Mouse (Mus musculus) heart, embryonic 14.5 days (tissue): ENCODE results near the gene Gmpr. TPM values are rescaled to one million over a fixed set of nuclear protein-coding genes. Genes with fewer than 3 reads are reported as not detected.

ENCODE experiments used
- ATAC-seq: fragments of 200-750 bp; cut with Nextera tagmentation; 2 replicates; pipeline ENCODE4 v1.8.0; 2017; ENCODE audit warnings: low read depth, moderate TSS enrichment; ENCODE audit not compliant: insufficient number of reproducible peaks, insufficient read depth, low FRiP score
- H3K27ac ChIP-seq, 2 experiments: fragments of 200-500 bp in 1 of 2; fragments of 300-500 bp in 1 of 2; sonication (generic) in 1 of 2; replicated peaks in 1 of 2; 2 replicates each; pipeline ENCODE4 v1.5.1; 2012 to 2014; ENCODE audit warnings: low read depth in 2 of 2, low read length in 2 of 2, control low read depth in 1 of 2, mild to moderate bottlenecking in 1 of 2, mixed read lengths in 1 of 2; ENCODE audit not compliant: control insufficient read depth in 1 of 2, insufficient read depth in 1 of 2
- H3K27me3 ChIP-seq: fragments of 300-500 bp; sonication (generic); 2 replicates; pipeline ENCODE4 v1.6.1; 2014; ENCODE audit warnings: mild to moderate bottlenecking, low read length, control low read depth; ENCODE audit not compliant: control insufficient read depth, insufficient read depth
- H3K36me3 ChIP-seq: fragments of 300-500 bp; sonication (generic); 2 replicates; pipeline ENCODE4 v1.6.1; 2014; ENCODE audit warnings: mild to moderate bottlenecking, control low read depth, low read length, mixed read lengths; ENCODE audit not compliant: control insufficient read depth, insufficient read depth
- H3K4me1 ChIP-seq, 2 experiments: fragments of 200-500 bp in 1 of 2; fragments of 300-500 bp in 1 of 2; sonication (generic) in 1 of 2; 2 replicates each; pipeline ENCODE4 v1.6.1; 2012 to 2014; ENCODE audit warnings: low read length in 2 of 2, control low read depth in 1 of 2, mixed read lengths in 1 of 2; ENCODE audit not compliant: control insufficient read depth in 2 of 2, insufficient read depth in 2 of 2
- H3K4me2 ChIP-seq: fragments of 300-500 bp; sonication (generic); 2 replicates; pipeline ENCODE4 v1.6.1; 2014; ENCODE audit warnings: mild to moderate bottlenecking, low read length
- H3K4me3 ChIP-seq, 2 experiments: fragments of 200-500 bp in 1 of 2; fragments of 300-500 bp in 1 of 2; sonication (generic) in 1 of 2; 2 replicates each; pipeline ENCODE4 v1.5.1; 2012 to 2014; ENCODE audit warnings: low read length in 2 of 2, mild to moderate bottlenecking in 2 of 2, control low read depth in 1 of 2, low read depth in 1 of 2, moderate library complexity in 1 of 2; ENCODE audit not compliant: control insufficient read depth in 1 of 2, insufficient read depth in 1 of 2
- H3K9ac ChIP-seq: fragments of 300-500 bp; sonication (generic); 2 replicates; pipeline ENCODE4 v1.6.1; 2014; ENCODE audit warnings: mild to moderate bottlenecking, low read length
- H3K9me3 ChIP-seq: fragments of 300-500 bp; sonication (generic); 2 replicates; pipeline ENCODE4 v1.6.1; 2016; ENCODE audit warnings: low read length, control low read depth; ENCODE audit not compliant: control insufficient read depth
- WGBS: fragments of 180-500 bp; shearing (Covaris S2); extraction: QIAGEN DNeasy Blood & Tissue Kit; methylation state at CpG from one replicate; pipeline ENCODE4 v1.1.7; 2014; 5-methylcytosine and 5-hydroxymethylcytosine counted together
- polyA plus RNA-seq: library from polyadenylated mRNA; unstranded; fragments of >200 nt; fragmentation: Nextera tagmentation; extraction: Ambion mirVana; gene quantifications from 2 replicates; pipeline ENCODE4 v1.2.1, GENCODE M21; 2014

Gmpr gene
- polyA plus RNA-seq, 1 experiment from 2014 or later: 202 TPM

GRCm38 (mm10) chr13:45486598-45486997 lies 20.6 kb upstream of the Gmpr start:
- WGBS: 24% methylated on average over 2 of the region's 2 CpGs
- Histone ChIP-seq H3K27me3 (no peaks in the 10 kb centered on the region), H3K9ac (no peak overlapping the region), H3K4me2 (no peak overlapping the region), H3K4me1 (peaks cover 7 to 20% of the 10 kb centered on the region in 2 experiments), H3K9me3 (no peaks in the 10 kb centered on the region), H3K4me3 (no peak overlapping the region), H3K36me3 (no peaks in the 10 kb centered on the region), H3K27ac (peak overlapping the region; percentile 67 to 79)
- peak; percentile 86 for ATAC-seq

- Histone ChIP-seq H3K27me3 (no peaks in the 10 kb centered on the region), H3K27ac (no peak overlapping the region), H3K9me3 (no peaks in the 10 kb centered on the region), H3K9ac (no peak overlapping the region), H3K4me1 (peaks cover 5 to 10% of the 10 kb centered on the region in 2 experiments; a peak in 2 of 4 replicates), H3K4me2 (no peak overlapping the region), H3K4me3 (no peak overlapping the region), H3K36me3 (no peaks in the 10 kb centered on the region)
- 90% methylated on average over 8 of the region's 8 CpGs for WGBS
- no peak for ATAC-seq
Observed at GRCm38 (mm10) chr13:45491991-45492732, 15.1 kb upstream of the Gmpr start.

- no peaks in the 10 kb centered on the region for H3K9me3 ChIP-seq
- H3K36me3 ChIP-seq: no peaks in the 10 kb centered on the region
- ATAC-seq: peak; percentile 80
- H3K4me2 ChIP-seq: peak overlapping the region; percentile 58
- H3K27ac ChIP-seq: peak overlapping the region; percentile 63 to 85; a peak in 3 of 4 replicates
- no peaks in the 10 kb centered on the region for H3K27me3 ChIP-seq
- H3K9ac ChIP-seq: peak overlapping the region; percentile 59
- 16% methylated on average over 10 of the region's 10 CpGs for WGBS
- H3K4me1 ChIP-seq: peaks cover 5 to 11% of the 10 kb centered on the region in 2 experiments
- peak overlapping the region in 1 of 2 experiments; percentile 25; a peak in 2 of 4 replicates for H3K4me3 ChIP-seq
Observed at GRCm38 (mm10) chr13:45493846-45494245, 13.4 kb upstream of the Gmpr start.

GRCm38 (mm10) chr13:45498623-45499022 lies 8.6 kb upstream of the Gmpr start:
- Histone ChIP-seq H3K27me3 (no peaks in the 10 kb centered on the region), H3K4me3 (no peak overlapping the region), H3K4me2 (peak overlapping the region; percentile 45), H3K27ac (peak overlapping the region; percentile 80 to 84), H3K9ac (0 out of 2 replicates have a peak overlapping the region, but pooled peaks have one; percentile 38), H3K9me3 (0 out of 2 replicates have a peak, but pooled peaks cover 3% of the 10 kb centered on the region), H3K4me1 (peaks cover 9 to 17% of the 10 kb centered on the region in 2 experiments), H3K36me3 (no peaks in the 10 kb centered on the region)
- no peak for ATAC-seq
- WGBS: 53% methylated on average over 3 of the region's 3 CpGs

- H3K4me3 ChIP-seq: no peak overlapping the region
- H3K27me3 ChIP-seq: no peaks in the 10 kb centered on the region
- WGBS: 82% methylated on average over 3 of the region's 3 CpGs
- no peaks in the 10 kb centered on the region for H3K36me3 ChIP-seq
- H3K4me1 ChIP-seq: peaks cover 6 to 10% of the 10 kb centered on the region in 2 experiments
- H3K4me2 ChIP-seq: peak overlapping the region; percentile 45; the same call in 1 of the 2 replicates
- peak overlapping the region; percentile 38; the same call in 1 of the 2 replicates for H3K9ac ChIP-seq
- H3K9me3 ChIP-seq: 0 out of 2 replicates have a peak, but pooled peaks cover 3% of the 10 kb centered on the region
- peak; percentile 35; the same call in 1 of the 2 replicates for ATAC-seq
- H3K27ac ChIP-seq: peak overlapping the region; percentile 80 to 84; a peak in 2 of 4 replicates
Observed at GRCm38 (mm10) chr13:45499391-45499790, 7.9 kb upstream of the Gmpr start.

- Histone ChIP-seq H3K9ac (no peak overlapping the region), H3K4me3 (no peak overlapping the region), H3K27me3 (no peaks in the 10 kb centered on the region), H3K9me3 (0 out of 2 replicates have a peak, but pooled peaks cover 3% of the 10 kb centered on the region), H3K4me2 (no peak overlapping the region), H3K27ac (no peak overlapping the region), H3K4me1 (peaks cover 6 to 10% of the 10 kb centered on the region in 2 experiments), H3K36me3 (no peaks in the 10 kb centered on the region)
- WGBS: 76% methylated on average over 3 of the region's 3 CpGs
- ATAC-seq: no peak
Observed at GRCm38 (mm10) chr13:45499906-45500305, 7.3 kb upstream of the Gmpr start.

GRCm38 (mm10) chr13:45502791-45503190 lies 4.5 kb upstream of the Gmpr start:
- Histone ChIP-seq H3K27ac (no peak overlapping the region), H3K36me3 (no peaks in the 10 kb centered on the region), H3K4me2 (no peak overlapping the region), H3K27me3 (no peaks in the 10 kb centered on the region), H3K9ac (no peak overlapping the region), H3K4me3 (no peak overlapping the region), H3K4me1 (peaks cover 6 to 10% of the 10 kb centered on the region in 2 experiments), H3K9me3 (0 out of 2 replicates have a peak, but pooled peaks cover 3% of the 10 kb centered on the region)
- 81% methylated on average over 5 of the region's 5 CpGs for WGBS
- ATAC-seq: no peak
